Comparison of ENCODE assay signal across 10 mouse cellular contexts in the genomic region with DNA sequence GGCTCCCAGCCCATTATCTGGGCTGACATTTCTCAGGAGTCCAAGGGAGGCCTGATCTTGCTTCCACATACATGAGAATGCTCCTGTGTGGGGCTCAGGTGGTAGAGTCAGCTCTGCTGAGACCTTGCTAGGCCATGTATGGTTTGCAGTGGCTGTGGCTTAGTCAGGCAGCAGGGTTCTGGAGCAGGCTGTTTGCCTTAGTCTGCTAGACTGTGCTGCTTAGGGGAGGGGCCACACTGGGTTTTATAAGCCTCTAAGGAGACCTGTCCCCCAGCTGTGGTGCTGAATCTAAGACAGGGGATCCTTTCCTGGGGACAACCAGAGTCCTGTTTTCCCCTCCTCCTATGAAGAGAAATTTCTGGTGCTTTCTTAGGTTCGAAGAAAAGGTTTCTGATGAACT.
DNase-seq lines count a peak whose midpoint lies in the region; ATAC-seq lines count a peak whose summit lies in the region.
"Had no signal": no experiment of that assay in that cellular context is flagged by ENCODE, and none has a peak within 500 bp of the region (broad histone marks: within the 10 kb centered on the region; RNA-seq: fewer than 3 reads in every experiment).

No protein-coding gene starts in this region.

- no peaks in the 10 kb centered on the region for H3K9me3 ChIP-seq in hindbrain, embryonic 16.5 days (ENCODE audit: control insufficient read depth, low read length)
- no peaks in the 10 kb centered on the region for H3K9me3 ChIP-seq in hindbrain, embryonic 12.5 days (replicated peaks)
- no peaks in the 10 kb centered on the region for H3K9me3 ChIP-seq in forebrain, embryonic 12.5 days
- H3K9me3 ChIP-seq: embryonic facial prominence, embryonic 15.5 days had no signal

- H3K27ac ChIP-seq in hindbrain, embryonic 16.5 days (ENCODE audit: low read depth, low read length): no peak overlapping the region
- no peak overlapping the region for H3K27ac ChIP-seq in hindbrain, embryonic 12.5 days
- H3K27ac ChIP-seq in forebrain, embryonic 12.5 days: no peak overlapping the region
- H3K27ac ChIP-seq: embryonic facial prominence, embryonic 15.5 days; liver, embryonic 14.5 days had no signal

- no peak overlapping the region for H3K4me2 ChIP-seq in hindbrain, embryonic 16.5 days (ENCODE audit: low read length)
- no peak overlapping the region for H3K4me2 ChIP-seq in hindbrain, embryonic 12.5 days (replicated peaks)
- no peak overlapping the region for H3K4me2 ChIP-seq in forebrain, embryonic 12.5 days
- H3K4me2 ChIP-seq: embryonic facial prominence, embryonic 15.5 days had no signal

- ATAC-seq in hindbrain, embryonic 16.5 days: 0 out of 2 replicates have a peak, but pooled peaks have one; percentile 40
- ATAC-seq in hindbrain, embryonic 12.5 days (ENCODE audit: low FRiP score): no peak
- no peak for ATAC-seq in forebrain, embryonic 12.5 days (ENCODE audit: low FRiP score)

- H3K4me3 ChIP-seq in hindbrain, embryonic 16.5 days (ENCODE audit: low read length): no peak overlapping the region
- no peak overlapping the region for H3K4me3 ChIP-seq in hindbrain, embryonic 12.5 days
- no peak overlapping the region for H3K4me3 ChIP-seq in forebrain, embryonic 12.5 days (replicated peaks)
- H3K4me3 ChIP-seq: embryonic facial prominence, embryonic 15.5 days had no signal

- no peaks in the 10 kb centered on the region for H3K4me1 ChIP-seq in hindbrain, embryonic 16.5 days (ENCODE audit: control insufficient read depth, insufficient read depth, low read depth, low read length)
- H3K4me1 ChIP-seq in hindbrain, embryonic 12.5 days: no peaks in the 10 kb centered on the region
- no peaks in the 10 kb centered on the region for H3K4me1 ChIP-seq in forebrain, embryonic 12.5 days

- no peaks in the 10 kb centered on the region for H3K27me3 ChIP-seq in hindbrain, embryonic 16.5 days (replicated peaks; ENCODE audit: control insufficient read depth, insufficient read depth, low read length)
- H3K27me3 ChIP-seq in hindbrain, embryonic 12.5 days: no peaks in the 10 kb centered on the region
- no peaks in the 10 kb centered on the region for H3K27me3 ChIP-seq in forebrain, embryonic 12.5 days
- H3K27me3 ChIP-seq: embryonic facial prominence, embryonic 15.5 days had no signal

- no peak overlapping the region for H3K9ac ChIP-seq in hindbrain, embryonic 16.5 days (ENCODE audit: low read depth, low read length)
- H3K9ac ChIP-seq in hindbrain, embryonic 12.5 days: no peak overlapping the region
- H3K9ac ChIP-seq in forebrain, embryonic 12.5 days: no peak overlapping the region
- H3K9ac ChIP-seq: embryonic facial prominence, embryonic 15.5 days; liver, embryonic 14.5 days had no signal

- peak; percentile 9 for DNase-seq in ovary, postnatal 36 days (ENCODE audit: low spot score)
- no peak for DNase-seq in ovary, postnatal 10 days (ENCODE audit: low spot score)
- peak; percentile 69 for DNase-seq in embryo, embryonic 10.5 days (ENCODE audit: low spot score)
- DNase-seq in mesoderm, embryonic 11.5 days (ENCODE audit: low read depth, low spot score): peak; percentile 47
- DNase-seq in gastrocnemius, postnatal 25 days: no peak

- no peaks in the 10 kb centered on the region for H3K36me3 ChIP-seq in hindbrain, embryonic 16.5 days (ENCODE audit: control insufficient read depth, insufficient read depth, low read length)
- H3K36me3 ChIP-seq in hindbrain, embryonic 12.5 days: no peaks in the 10 kb centered on the region
- no peaks in the 10 kb centered on the region for H3K36me3 ChIP-seq in forebrain, embryonic 12.5 days (replicated peaks)
- H3K36me3 ChIP-seq: embryonic facial prominence, embryonic 15.5 days had no signal

- 75% methylated on average over 1 of the region's 1 CpGs for WGBS in hindbrain, embryonic 16.5 days
- 71% methylated on average over 1 of the region's 1 CpGs for WGBS in hindbrain, embryonic 12.5 days
- whole genome bisulfite sequencing in forebrain, embryonic 12.5 days: 77% methylated on average over 1 of the region's 1 CpGs

Comparison
In these comparisons a context has a peak if more than half of its experiments do, and no peak if none do; other contexts are left out.
1. DNase-seq: peak in ovary, postnatal 36 days (single experiment), embryo, embryonic 10.5 days (single experiment) and mesoderm, embryonic 11.5 days (single experiment); none in ovary, postnatal 10 days (single experiment) and gastrocnemius, postnatal 25 days (single experiment).